Mouse (Mus musculus) E14TG2a.4 (cell line): ENCODE measurements around the gene Ntm.

Experiments used
- CTCF ChIP-seq: conservative IDR thresholded peaks from 2 replicates; pipeline ENCODE4 v1.5.1; 2014; ENCODE audit warnings: low read length
- NANOG ChIP-seq: IDR thresholded peaks from 2 replicates; pipeline ENCODE4 v1.6.1; 2014; ENCODE audit warnings: borderline replicate concordance, low read length, mixed read lengths
- POU5F1 ChIP-seq: IDR thresholded peaks from 2 replicates; pipeline ENCODE4 v1.6.1; 2014; ENCODE audit warnings: low read length, borderline replicate concordance

DNA sequence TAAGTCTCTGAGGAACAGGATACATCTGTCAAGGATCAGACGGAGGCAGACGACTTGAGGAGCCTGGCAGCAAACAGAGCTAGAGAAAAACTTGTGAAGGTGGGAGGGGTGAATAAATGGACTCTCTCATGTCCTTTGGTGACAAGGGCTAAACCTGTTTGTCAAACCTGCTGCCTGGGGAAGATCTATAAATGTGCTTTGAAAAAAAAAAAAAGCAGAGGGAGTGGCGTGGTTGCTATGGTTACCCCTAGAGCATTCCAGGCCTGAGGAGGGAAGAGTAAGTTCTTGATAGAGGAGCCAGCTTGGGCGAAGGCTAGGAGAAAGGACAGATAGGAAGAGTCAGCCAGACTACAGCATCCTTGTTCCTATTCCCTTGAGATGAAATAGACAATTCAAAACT is 926.9 kb downstream of the Ntm start:
- TF ChIP-seq CTCF, result no peak
- TF ChIP-seq NANOG, result no peak
- TF ChIP-seq POU5F1, result no peak
